Mouse (Mus musculus) cerebellum, adult (tissue): ENCODE results near the gene AI837181.

Experiments used
- ATAC-seq: cut with Nextera tagmentation; 2 replicates; pipeline ENCODE4 v1.9.2; 2017; ENCODE audit warnings: mild to moderate bottlenecking, moderate library complexity, mixed read lengths; ENCODE audit not compliant: insufficient number of reproducible peaks, low FRiP score, low TSS enrichment

AI837181 gene

GRCm38 (mm10) chr19:5444371-5444908 is 19.5 kb downstream of the AI837181 start:
- no peak for ATAC-seq

GRCm38 (mm10) chr19:5444954-5445353 is 20.0 kb downstream of the AI837181 start:
- no peak for ATAC-seq

- no peak for ATAC-seq
These were observed 20.8 kb downstream of the AI837181 start for GRCm38 (mm10) chr19:5445747-5446146.

- 0 out of 2 replicates have a peak, but pooled peaks have one; percentile 3 for ATAC-seq
These were observed 22.8 kb downstream of the AI837181 start, which contains the start of gene Fosl1 for GRCm38 (mm10) chr19:5447515-5448353. TSS of gene Fosl1 (plus strand) at chr19:5447547.

- no peak for ATAC-seq
These were observed 23.6 kb downstream of the AI837181 start for GRCm38 (mm10) chr19:5448354-5449150.

GRCm38 (mm10) chr19:5449673-5450072 is 24.7 kb downstream of the AI837181 start:
- ATAC-seq: no peak

- ATAC-seq: no peak
These were observed 26.8 kb downstream of the AI837181 start for GRCm38 (mm10) chr19:5451766-5452165.

- no peak for ATAC-seq
These were observed 30.1 kb downstream of the AI837181 start for GRCm38 (mm10) chr19:5455037-5455436.

GRCm38 (mm10) chr19:5455568-5455967 is 30.6 kb downstream of the AI837181 start:
- ATAC-seq: no peak

GRCm38 (mm10) chr19:5456241-5456921 is 31.4 kb downstream of the AI837181 start:
- no peak for ATAC-seq

- ATAC-seq: peak; percentile 84
These were observed 32.2 kb downstream of the AI837181 start for GRCm38 (mm10) chr19:5456922-5457745.

- ATAC-seq: no peak
These were observed 33.0 kb downstream of the AI837181 start, which contains the start of gene Ccdc85b for GRCm38 (mm10) chr19:5457746-5458442. TSS of gene Ccdc85b (minus strand) at chr19:5457894.

GRCm38 (mm10) chr19:5459019-5459418 is 34.1 kb downstream of the AI837181 start:
- ATAC-seq: no peak

GRCm38 (mm10) chr19:5459896-5460295 is 35.0 kb downstream of the AI837181 start:
- ATAC-seq: no peak

GRCm38 (mm10) chr19:5460465-5460911 is 35.5 kb downstream of the AI837181 start, which contains the start of gene Fibp:
TSS of gene Fibp (plus strand) at chr19:5460615.
- peak; percentile 21; the same call in 1 of the 2 replicates for ATAC-seq

GRCm38 (mm10) chr19:5461411-5461810 is 36.5 kb downstream of the AI837181 start:
- ATAC-seq: no peak

- ATAC-seq: no peak
These were observed 38.3 kb downstream of the AI837181 start for GRCm38 (mm10) chr19:5463212-5463611.

GRCm38 (mm10) chr19:5463791-5464562 is 39.0 kb downstream of the AI837181 start:
- ATAC-seq: no peak
